Mouse (Mus musculus): Measurements from ENCODE around the gene Gm49378.
A peak's percentile ranks its signal among the peaks of the same experiment; 100 is the strongest.

Gene Gm49378

GRCm38 (mm10) chr14:55637795-55638194 lies at the start of gene Gm49378:
TSS of gene Gm49378 (minus strand) at chr14:55637895.
- no peak for DNase-seq

DNA sequence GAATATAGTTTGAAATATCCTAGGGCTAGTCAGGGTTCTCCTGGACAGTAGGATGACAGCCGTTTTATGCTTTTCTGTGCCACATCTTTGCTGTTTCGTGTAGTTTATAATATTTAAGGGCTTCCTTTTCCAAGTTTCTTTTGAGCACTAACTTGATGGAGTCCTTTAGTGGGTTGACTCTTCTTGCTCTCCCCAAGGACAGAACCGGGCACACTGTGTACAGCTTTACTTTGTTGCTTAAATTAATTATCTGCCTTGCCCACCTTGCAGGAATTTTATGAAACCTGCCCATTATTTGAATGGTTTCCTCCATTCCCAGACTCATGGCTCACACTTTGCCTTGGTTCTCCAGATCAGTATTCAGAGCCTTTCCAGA lies 44.4 kb upstream of the Gm49378 start:
- no peak for DNase-seq

GRCm38 (mm10) chr14:55681160-55682117 lies 43.7 kb upstream of the Gm49378 start, which contains the start of gene Tinf2:
TSS of gene Tinf2 (minus strand) at chr14:55681820.
- peak; percentile 96 for DNase-seq

DNA sequence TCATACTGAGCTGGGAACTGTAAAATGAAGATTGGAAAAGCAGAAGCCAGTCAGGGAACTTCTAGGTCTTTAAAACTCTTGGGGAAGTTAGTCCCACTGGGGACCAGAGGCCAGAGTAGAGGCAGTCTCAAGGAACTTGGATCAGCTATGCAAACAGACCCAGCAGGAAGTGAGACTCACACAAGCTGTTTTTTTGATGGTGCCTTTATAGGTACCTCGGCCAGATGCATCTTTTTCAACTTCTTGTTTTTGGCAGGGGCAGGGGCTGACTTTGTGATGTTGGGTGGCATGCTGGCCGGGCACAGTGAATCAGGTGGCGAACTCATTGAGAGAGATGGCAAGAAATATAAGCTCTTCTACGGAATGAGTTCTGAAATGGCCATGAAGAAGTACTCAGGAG lies 39.9 kb upstream of the Gm49378 start:
- no peak for DNase-seq

DNA sequence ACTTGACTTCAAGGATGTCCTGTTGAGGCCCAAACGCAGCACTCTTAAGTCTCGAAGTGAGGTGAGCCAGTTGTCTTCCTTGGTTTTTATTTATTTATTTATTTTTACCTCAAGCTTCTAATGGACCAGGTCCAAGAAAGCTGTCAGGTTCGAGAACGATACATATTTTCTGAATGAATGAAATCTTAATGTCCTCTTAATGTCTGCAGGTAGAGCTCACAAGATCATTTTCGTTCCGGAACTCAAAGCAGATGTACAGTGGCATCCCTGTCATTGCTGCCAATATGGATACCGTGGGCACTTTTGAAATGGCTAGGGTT lies 35.0 kb upstream of the Gm49378 start:
- DNase-seq: no peak

GRCm38 (mm10) chr14:55671833-55672740 lies 34.4 kb upstream of the Gm49378 start, which contains the start of the genes Gmpr2 and Nedd8:
TSS of gene Gmpr2 (plus strand) at chr14:55671941.
TSS of gene Nedd8 (minus strand) at chr14:55672124.
- peak; percentile 97 for DNase-seq

DNA sequence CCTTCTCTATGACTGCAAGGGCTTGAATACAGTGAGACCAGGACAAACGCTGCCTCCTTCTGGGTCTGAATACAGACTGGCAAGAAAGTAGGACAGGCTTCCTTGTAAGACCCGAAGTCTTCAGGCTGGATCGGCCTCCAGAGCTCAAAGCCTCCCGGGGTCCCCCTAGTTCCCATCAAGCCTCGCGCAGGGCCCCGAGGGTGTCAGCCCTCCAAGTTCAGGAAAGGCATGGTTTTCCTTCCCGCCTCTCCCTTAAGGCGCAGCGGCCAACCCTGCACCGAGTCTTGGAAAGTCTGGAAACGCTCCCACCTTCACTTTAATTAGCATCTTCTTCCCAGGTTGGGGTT lies 33.8 kb upstream of the Gm49378 start:
- DNase-seq: no peak

- no peak for DNase-seq
Observed at GRCm38 (mm10) chr14:55660636-55661035, 22.9 kb upstream of the Gm49378 start.

- peak; percentile 82 for DNase-seq
Observed at GRCm38 (mm10) chr14:55659960-55660573, 22.4 kb upstream of the Gm49378 start, which contains the start of gene Mdp1. TSS of gene Mdp1 (minus strand) at chr14:55660508.

GRCm38 (mm10) chr14:55658011-55658410 lies 20.3 kb upstream of the Gm49378 start:
- no peak for DNase-seq

GRCm38 (mm10) chr14:55656935-55657334 lies 19.2 kb upstream of the Gm49378 start:
- no peak for DNase-seq

DNA sequence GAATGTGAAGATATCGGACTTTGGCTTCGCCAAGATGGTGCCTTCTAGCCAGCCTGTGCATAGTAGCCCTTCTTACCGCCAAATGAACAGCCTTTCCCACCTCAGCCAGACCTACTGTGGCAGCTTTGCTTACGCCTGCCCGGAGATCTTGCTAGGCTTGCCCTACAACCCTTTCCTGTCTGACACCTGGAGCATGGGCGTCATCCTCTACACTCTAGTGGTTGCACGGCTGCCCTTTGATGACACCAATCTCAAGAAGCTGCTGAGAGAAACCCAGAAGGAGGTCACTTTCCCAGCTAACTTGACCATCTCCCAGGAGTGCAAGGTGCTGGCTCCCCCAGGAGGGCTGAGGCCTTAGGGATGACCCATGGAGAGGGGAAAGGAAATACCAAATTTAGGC lies 13.8 kb upstream of the Gm49378 start:
- no peak for DNase-seq

DNA sequence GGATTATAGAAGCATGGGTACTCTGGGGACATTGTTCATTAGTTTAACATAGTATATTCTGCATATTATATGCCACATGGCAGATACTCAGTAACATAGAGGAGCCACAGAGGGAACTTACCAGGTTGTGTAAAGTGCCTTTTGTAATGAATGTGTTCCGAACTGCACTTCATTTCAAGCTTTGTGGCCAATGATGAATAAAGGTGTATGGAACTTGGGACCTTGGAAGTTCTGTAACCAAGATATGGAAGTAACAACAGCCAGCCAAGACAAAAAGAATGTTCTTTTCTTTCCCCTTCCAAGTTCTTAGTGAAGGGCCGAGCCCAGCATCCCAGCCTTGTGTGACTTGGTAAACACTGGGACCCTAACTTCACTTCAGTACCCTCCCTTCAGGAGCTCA lies 12.2 kb upstream of the Gm49378 start, which contains the start of gene Tssk4:
Tssk4 (plus strand) TSS at position 301 of the 400 bp plus-strand sequence.
- DNase-seq: no peak

DNA sequence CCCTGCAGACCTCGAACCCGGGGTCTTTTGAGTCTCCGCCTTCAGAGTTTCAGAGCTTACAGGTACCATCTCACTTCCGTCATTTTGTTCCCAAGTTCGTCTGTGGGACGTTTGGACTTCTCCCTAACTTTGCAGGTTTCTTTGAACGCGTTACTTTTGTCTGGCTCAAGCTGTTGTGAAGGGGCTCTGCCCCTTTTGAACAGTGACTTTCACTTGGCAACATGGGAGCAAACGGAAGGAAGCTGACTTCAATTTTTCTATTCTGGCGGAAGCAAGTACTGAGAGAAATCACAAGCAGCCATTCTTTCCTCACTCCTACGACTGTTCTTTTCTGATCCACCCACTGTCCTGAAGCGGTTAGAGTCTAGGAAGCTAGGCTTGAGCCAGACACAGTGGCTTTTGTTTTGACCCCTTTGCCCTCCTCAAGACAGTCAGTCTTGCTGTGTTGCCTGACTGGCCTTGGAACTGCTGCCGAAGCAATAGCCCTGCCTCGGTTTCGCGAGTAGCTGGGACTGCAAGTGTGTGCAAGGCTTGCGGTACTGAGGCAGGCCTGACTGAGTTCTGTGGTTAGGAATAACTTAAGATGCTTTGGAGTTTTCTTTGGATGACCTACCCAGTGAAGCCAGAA lies 6.7 kb upstream of the Gm49378 start:
- peak; percentile 15 for DNase-seq

DNA sequence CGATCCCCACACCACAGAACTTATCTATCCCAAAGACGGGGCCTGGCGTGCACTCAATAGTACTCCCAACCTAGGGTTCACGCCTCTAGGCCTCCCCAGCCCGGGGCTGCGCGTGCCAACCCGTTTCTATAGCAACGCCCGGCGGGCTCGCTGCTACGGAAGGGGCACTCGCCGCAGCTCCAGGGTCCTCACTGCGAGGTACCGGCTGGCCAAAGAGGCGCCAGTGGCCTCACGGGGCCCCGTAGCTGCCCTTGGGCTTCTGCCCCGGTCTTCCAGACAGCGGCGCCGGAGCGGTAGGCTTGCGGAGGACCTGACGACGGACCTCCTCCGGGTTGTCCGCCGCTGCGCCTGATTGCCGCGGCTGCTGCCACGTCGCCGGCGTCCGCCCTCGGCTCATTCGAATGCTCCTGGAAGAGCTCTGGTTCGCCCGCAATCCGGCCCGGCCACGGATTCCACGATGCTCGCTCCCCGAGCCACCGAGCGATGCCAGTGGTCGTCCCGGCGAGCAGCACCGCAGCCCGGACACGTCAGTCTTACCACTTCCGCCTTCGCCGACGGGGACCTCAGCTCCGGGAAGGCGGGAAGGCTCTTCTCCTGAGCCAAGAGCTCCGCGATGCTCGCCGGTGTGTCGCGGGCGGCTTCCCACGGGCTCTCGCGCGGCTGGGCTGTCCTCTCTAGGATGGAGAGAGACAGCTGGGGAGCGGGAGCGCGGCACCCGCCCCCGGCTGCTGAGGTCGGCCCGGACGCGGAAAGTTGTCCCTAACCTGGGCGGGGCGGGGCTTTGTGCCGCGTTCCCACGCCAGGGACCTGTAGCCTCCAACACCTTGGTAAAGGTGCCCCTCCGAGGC lies 5.6 kb upstream of the Gm49378 start, which contains the start of gene Tm9sf1:
Tm9sf1 (minus strand) TSS at position 747 of the 848 bp plus-strand sequence.
- DNase-seq: peak; percentile 84

GRCm38 (mm10) chr14:55642679-55643059 lies 5.0 kb upstream of the Gm49378 start:
- no peak for DNase-seq

DNA sequence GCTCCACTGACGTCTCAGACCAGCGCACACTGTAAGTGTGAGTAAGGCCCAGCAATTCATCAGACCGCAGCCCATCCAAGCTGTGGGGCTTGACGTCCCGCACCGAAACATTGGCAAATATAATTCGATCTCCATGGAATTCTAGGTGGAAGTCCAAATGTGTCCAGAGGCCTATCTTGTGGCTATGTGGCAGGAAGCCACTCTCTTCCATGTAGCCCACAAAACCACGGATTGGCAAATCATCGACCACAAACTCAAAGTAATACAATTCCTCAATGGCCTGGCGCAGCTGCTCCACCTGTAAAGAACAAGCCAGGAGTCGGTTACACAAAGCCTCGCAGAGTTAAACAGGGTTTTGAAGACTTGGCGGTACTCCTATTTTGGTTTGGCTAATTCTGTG lies 3.6 kb upstream of the Gm49378 start:
- no peak for DNase-seq

DNA sequence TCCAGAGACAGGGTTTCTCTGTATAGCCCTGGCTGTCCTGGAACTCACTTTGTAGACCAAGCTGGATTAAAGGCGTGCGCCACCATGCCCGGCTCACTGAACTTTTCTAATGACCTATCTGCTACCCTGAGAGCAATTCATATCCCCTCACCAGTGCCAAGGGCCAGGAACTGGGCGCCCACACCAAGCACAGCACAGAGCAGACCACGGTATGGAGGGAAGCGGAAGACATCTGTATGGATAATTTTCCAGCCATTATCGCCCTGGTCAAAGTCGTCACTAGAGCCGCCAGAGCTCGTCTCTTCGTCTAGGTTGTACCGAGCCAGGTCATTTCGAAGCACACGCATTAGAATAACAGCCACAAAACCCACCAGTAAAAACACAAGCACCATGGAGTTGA lies 3.1 kb upstream of the Gm49378 start:
- DNase-seq: no peak

GRCm38 (mm10) chr14:55635523-55636007 lies 2.1 kb downstream of the Gm49378 start, which contains the start of gene Ipo4:
TSS of gene Ipo4 (minus strand) at chr14:55635957.
- DNase-seq: peak; percentile 95

GRCm38 (mm10) chr14:55634874-55635522 lies 2.7 kb downstream of the Gm49378 start:
- peak; percentile 18 for DNase-seq

- DNase-seq: peak; percentile 76
Observed at GRCm38 (mm10) chr14:55629312-55629711, 8.4 kb downstream of the Gm49378 start.
